Mouse (Mus musculus) E14TG2a.4 (cell line): ENCODE measurements at regions not wholly inside any gene's neighbourhood (a gene's known extent, or its start where the extent isn't known, plus 50 kb on each side); places are given as distances from the start of the nearest gene placed in this dataset.

Source experiments
- CTCF ChIP-seq: conservative IDR thresholded peaks from 2 replicates; pipeline ENCODE4 v1.5.1; 2014; ENCODE audit warnings: low read length
- NANOG ChIP-seq: IDR thresholded peaks from 2 replicates; pipeline ENCODE4 v1.6.1; 2014; ENCODE audit warnings: borderline replicate concordance, low read length, mixed read lengths

DNA sequence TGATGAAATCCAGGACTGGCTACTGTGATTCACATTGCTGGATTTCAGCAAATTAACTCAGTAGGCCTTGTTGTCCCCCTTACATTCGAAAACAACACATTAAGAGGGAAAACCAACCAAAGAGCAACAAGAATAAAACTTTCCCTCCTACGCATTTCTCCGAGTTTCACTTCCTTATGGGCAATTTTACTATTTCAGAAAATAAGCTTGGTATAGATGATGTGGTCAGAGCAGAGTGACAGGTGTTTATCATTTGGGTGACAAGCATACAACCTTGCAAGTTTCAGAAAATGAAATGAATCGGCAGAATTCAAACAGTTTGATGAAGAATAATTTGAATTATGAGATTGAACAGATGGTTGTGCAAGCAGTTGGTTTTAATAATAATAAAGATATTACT, 220.6 kb downstream of the Etaa1 start:
- TF ChIP-seq CTCF (no peak), NANOG (no peak)
